Comparison of ENCODE assay signal across 8 mouse cellular contexts in the genomic region with DNA sequence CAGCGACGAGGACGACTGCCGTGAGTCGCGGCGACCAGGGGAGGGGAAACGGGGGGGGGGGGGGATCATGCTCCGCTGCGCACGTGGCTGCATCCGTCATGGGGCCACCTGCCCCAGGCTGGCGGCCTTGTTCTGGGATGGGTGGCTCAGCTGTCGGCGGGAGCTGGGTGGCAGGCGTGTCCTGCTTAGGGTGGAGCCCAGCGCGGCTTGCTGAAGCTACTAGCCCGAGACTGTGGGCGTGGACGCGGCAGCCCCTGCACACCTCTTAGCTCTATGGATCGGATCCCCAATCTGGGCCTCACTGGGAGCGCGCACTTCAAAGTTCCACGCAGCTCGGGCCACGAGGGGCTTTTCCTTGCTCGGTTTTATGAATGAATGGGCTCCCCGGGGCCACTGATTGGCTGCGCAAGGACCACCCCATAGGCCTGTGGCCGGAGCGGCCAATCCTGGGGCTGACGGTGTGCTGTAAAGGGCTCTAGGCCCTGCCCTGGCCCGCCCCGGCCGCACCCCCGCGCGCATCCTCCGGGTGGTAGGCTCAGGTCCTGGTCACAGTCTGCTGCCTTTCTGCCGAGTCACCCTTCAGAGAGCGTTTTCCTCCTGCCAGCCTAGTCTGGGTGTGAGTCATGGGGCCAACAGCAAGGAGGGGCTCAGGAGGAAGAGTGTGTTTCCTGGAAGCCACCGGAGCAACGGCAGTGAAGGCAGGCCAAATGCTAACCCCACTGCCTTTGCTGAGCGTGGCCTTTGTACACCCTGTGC. TPM values are rescaled to one million over a fixed set of nuclear protein-coding genes. Genes with fewer than 3 reads are reported as not detected.
A peak's percentile ranks its signal among the peaks of the same experiment; 100 is the strongest.
DNase-seq lines count a peak whose midpoint lies in the region; ATAC-seq and TF ChIP-seq lines count a peak whose summit lies in the region.

No protein-coding gene starts in this region.

- ATAC-seq in embryonic facial prominence, embryonic 11.5 days (replicated peaks; ENCODE audit: insufficient number of reproducible peaks, low FRiP score, low TSS enrichment, low read depth) = peak; percentile 93

- H3K4me2 ChIP-seq in embryonic facial prominence, embryonic 11.5 days (ENCODE audit: low read depth, low read length) = peak overlapping the region; percentile 100

- TF ChIP-seq CTCF in liver, adult 2 months (IDR thresholded peaks at IDR 0.05; ENCODE audit: low read depth, low read length) = no peak

- H3K4me1 ChIP-seq in embryonic facial prominence, embryonic 11.5 days (ENCODE audit: control insufficient read depth, insufficient read depth, low read length) = peaks cover 9% of the 10 kb centered on the region
- H3K4me1 ChIP-seq in liver, adult 2 months (ENCODE audit: control insufficient read depth, insufficient read depth, low read length) = peaks cover 5% of the 10 kb centered on the region; the same call in 1 of the 2 replicates

- H3K4me3 ChIP-seq in embryonic facial prominence, embryonic 11.5 days (ENCODE audit: low read depth, low read length) = peak overlapping the region; percentile 71
- peak overlapping the region; percentile 42; the same call in 1 of the 2 replicates for H3K4me3 ChIP-seq in liver, adult 2 months (ENCODE audit: insufficient read depth, low read depth, low read length)

- H3K27me3 ChIP-seq in embryonic facial prominence, embryonic 11.5 days (ENCODE audit: control insufficient read depth, insufficient read depth, low read length) = 0 out of 2 replicates have a peak, but pooled peaks cover 3% of the 10 kb centered on the region
- H3K27me3 ChIP-seq in liver, adult 2 months (ENCODE audit: control insufficient read depth, insufficient read depth, low read length) = peaks cover 18% of the 10 kb centered on the region

- no peaks in the 10 kb centered on the region for H3K36me3 ChIP-seq in embryonic facial prominence, embryonic 11.5 days (replicated peaks; ENCODE audit: control insufficient read depth, insufficient read depth, low read depth, low read length)
- no peaks in the 10 kb centered on the region for H3K36me3 ChIP-seq in liver, adult 2 months (ENCODE audit: control insufficient read depth, insufficient read depth, low read length)

- no peaks in the 10 kb centered on the region for H3K79me2 ChIP-seq in liver, adult 2 months (ENCODE audit: control insufficient read depth, insufficient read depth, low read length)

- WGBS in embryonic facial prominence, embryonic 11.5 days = under 1% methylated on average over 43 of the region's 46 CpGs
- WGBS in liver, adult 2 months = 3% methylated on average over 46 of the region's 46 CpGs

- peak; percentile 99 for DNase-seq in 416B (ENCODE audit: low read depth)
- DNase-seq in adrenal gland, postnatal 25 days = peak; percentile 91
- peak; percentile 85 for DNase-seq in embryonic facial prominence, embryonic 11.5 days (ENCODE audit: low spot score)
- peak; percentile 20 for DNase-seq in heart, adult 8-10 months (ENCODE audit: low spot score)
- DNase-seq in kidney, adult 8-10 months = peak; percentile 66 to 70
- no peak for DNase-seq in liver, adult 2 months (ENCODE audit: extremely low read depth, low read depth, low spot score)
- DNase-seq in monocyte, adult 2 months (ENCODE audit: low read depth in 1 of 2, low spot score in 2 of 2) = peak; percentile 68 to 79
- DNase-seq in spleen, postnatal 14 days (ENCODE audit: low spot score in 2 of 2) = peak; percentile 61

- no peak for TF ChIP-seq POLR2A in liver, adult 2 months (IDR thresholded peaks at IDR 0.05; ENCODE audit: extremely low read depth, insufficient read depth, low read length)

- no peaks in the 10 kb centered on the region for H3K9me3 ChIP-seq in embryonic facial prominence, embryonic 11.5 days (replicated peaks; ENCODE audit: control insufficient read depth, low read length)

- H3K9ac ChIP-seq in embryonic facial prominence, embryonic 11.5 days (replicated peaks; ENCODE audit: low read length) = peak overlapping the region; percentile 78
- H3K9ac ChIP-seq in liver, adult 2 months (ENCODE audit: low read depth, low read length) = no peak overlapping the region

- H3K27ac ChIP-seq in embryonic facial prominence, embryonic 11.5 days (replicated peaks; ENCODE audit: low read depth, low read length) = peak overlapping the region; percentile 59
- no peak overlapping the region for H3K27ac ChIP-seq in liver, adult 2 months (replicated peaks; ENCODE audit: insufficient read depth, low read depth, low read length)

RNA-seq across cellular contexts. Expression of gene Lrp8, which starts 1.5 kb away (rescaled TPM):
- total RNA-seq in adrenal gland, postnatal 25 days (2021) = 10.0 and 12.3 TPM in 2 replicates
- polyA plus RNA-seq in embryonic facial prominence, embryonic 11.5 days (2014; fragmentation: Nextera tagmentation; extraction: Ambion mirVana) = 4.5 and 5.0 TPM in 2 replicates
- total RNA-seq in heart, adult 8-10 months (2022) = 1 to 10 TPM in 2 of 4 experiments, under 1 TPM in 2; 0.41 to 1.3 (median 1.1) TPM
- total RNA-seq in liver, adult 2 months (2014; rRNA removed) = 0.09 and 0.27 TPM in 2 replicates
- polyA plus RNA-seq in liver, adult 2 months (2012; rRNA removed) = 0.09 and 0.11 TPM in 2 replicates
